Mouse (Mus musculus) right cerebral cortex, postnatal 36 days (tissue): ENCODE data around the gene Spocd1.

ENCODE experiments used
- DNase-seq, 2 experiments: peaks; one replicate each; pipeline ENCODE4 v3.0.0; 2022; ENCODE audit warnings: low spot score in 2 of 2, mixed read lengths in 1 of 2

The Spocd1 gene

DNA sequence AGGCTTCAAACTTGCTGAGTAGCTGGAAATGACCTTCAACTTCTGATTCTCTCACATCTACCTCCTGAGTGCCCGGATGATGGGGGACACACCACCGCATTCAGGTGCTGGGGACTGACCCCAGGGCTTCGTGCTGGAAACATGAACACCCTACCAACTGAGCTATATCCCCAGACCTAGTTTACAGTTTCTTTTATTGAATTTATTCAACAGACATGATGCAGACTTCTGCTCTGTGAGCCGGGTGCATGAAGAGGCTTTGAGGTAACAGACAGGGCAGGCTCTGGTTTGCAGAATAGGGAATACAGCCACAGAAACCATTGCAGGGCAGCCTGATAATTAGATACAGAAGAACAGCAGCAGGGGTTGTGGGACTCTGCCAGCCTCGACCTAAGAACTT, 10.6 kb upstream of the Spocd1 start:
- DNase-seq: no peak

DNA sequence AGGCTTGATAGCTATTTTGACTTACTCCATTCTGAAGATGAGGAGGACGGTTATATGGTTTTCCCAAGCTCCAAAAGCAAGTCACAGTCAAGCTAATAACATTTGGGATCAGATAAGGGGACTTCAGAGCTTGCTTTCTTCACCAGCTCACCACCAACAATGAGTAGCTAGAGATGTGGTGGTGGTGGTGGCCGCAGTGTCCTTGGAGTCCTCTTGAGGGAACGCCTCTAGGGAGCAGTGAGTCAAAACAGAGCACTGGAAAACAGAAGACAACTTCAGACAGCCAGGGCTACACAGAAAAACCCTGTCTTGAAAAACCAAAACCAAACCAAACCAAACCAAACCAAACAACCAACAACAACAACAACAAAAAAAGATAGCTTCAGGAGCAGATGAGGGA, 10.1 kb upstream of the Spocd1 start:
- no peak for DNase-seq

DNA sequence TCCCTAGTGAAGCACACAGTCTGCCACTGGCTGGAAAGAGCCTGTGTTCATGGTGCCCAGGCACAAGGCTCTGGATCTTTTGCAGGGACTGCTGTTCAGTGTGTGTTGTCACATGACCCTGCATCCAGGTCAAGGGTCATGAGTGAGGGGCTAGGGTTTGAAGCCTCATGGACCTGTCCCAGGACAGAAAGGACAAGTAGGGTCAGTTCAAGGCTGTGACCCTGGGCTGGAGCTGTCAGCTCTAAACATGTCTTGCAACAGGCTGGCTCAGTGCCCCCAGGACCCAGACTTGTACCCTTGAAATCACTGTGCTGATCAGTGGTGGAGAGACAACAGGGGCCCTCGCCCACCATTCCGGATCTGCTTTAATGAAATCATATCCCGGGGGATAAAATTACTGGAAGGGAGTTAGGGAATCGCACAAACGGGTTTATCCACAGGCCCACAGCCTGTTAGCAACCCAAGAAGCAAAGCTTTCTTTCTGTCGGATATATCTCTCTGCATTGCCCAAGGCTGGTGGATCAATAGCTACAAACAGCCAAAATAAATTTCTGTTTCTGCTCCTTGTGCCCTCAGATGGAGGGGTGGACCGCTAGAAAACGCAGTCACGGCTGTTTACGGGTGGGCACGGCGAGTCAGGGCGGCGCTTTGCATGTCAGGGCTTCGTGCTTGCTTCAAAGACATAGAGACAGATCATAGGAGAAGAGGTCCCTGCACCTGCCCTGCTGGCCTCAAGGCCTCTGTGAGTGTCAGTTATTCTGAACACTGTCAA, 8.3 kb upstream of the Spocd1 start:
- DNase-seq: no peak

DNA sequence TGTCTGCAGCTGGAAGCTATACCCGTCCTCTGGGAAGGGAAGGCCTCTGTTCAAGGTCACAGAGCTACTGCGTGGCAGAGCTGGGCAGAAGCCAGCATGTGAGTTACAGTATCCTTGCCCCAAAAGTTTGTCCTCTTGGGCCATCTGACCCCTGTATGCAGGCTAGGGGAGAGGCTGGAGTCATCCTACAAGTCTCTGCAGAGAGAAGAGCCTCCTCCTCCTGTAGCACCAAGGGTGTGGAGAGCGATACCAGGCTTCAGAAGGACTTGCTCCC, 7.8 kb upstream of the Spocd1 start:
- no peak for DNase-seq

DNA sequence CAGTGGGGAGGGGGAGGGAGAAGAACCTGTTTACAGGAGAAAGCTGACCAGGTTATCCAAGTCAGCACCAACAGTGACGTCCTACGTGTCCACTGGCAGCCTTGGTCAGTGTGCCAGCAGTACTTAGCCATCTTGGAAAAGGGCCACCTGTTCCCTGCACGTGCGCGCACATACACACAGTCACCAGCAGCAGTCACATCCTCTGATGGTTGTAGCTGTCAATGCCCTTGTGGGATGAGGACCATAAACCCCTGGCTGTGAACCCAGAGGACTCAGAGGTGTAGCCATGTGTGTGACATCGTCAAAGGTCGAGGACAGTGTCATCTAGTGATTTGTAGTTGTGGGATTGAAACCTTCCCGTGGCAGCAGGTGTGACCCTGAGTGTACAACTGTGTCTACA, 4.9 kb upstream of the Spocd1 start:
- no peak for DNase-seq

DNA sequence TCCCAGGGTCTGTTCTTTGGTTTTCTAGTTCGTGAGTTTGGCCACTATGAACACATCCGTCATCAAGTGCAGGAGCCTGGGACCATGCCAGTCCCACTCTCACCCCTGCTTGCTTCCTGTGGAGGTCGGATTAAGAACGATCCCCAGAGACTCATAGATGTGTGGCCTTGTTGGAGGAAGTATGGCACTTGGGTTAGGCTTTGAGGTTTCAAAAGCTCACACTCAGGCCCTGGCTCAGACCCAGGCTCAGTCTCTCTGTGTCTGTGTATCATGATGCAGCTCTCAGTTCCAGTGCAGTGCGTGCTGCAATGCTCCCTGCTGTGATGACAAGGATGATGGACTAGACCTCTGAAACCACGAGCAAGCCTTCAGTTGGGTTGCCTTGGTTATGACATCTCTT, 4.4 kb upstream of the Spocd1 start:
- no peak for DNase-seq

DNA sequence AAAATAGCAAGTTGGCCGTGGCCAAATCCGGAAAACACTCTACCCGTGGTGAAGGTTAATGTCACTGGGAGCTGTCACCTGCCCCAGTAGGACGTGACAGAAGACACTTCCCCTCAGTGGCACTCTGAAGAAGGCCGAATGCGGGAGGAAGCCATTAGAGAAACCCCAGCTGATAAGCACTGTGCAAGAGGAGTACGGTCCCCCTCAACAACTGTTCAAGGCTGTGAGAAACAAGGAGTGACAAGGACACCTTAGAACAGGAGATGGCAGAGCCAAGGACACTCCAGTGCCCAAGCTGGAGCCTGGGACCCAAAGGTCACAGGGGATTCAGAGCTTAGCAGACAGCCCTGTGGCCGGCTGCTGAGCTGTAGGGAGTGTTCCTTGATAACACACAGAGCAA, 2.5 kb upstream of the Spocd1 start:
- DNase-seq: no peak

DNA sequence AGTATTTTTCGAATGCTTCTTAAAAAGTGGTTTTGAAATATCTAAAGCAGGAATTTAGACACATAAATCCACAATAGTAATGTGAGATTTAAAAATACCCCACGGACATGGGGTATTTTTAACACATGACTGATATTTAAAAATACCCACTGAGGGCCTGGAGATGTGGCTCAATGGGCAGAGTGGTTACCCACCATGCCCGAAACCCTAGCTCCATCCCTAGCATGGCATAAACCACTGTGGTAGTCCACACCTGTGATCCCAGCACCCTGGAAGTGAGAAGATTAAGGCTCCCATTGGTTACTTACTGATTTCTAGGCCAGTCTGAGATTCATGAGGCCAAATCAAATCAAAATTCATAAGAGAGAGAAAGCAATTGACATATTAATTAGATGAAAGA, 2.0 kb upstream of the Spocd1 start:
- DNase-seq: no peak

DNA sequence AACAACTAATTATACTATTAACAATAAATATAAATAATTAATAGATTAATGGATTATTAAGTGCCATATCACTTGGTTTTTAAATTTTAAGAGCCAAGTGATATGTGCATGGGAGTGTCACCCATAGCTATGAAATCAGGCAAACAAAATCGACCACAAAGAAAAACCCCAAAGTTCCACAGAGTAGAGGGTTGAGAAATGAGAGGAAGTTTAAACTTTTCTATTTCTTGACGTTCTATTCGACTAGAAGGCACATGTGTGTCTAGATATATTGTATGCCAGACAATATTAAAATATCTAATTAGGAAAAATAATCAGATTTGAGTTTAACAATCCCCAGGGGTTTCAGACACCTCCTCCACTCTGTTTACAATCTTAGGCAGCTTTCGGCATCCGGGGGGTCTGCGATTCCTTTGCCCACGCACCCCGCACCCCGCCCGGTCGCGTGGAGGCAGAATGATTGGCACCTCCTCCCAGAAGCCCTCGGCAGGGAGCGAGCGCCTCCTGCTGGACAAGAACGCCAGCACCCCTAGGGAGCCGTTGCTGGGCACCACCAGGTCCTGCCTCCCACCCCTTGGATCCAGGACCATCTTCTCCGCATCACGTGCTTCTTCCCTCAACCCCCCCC, 811 bp upstream of the Spocd1 start:
- peak; percentile 39 to 49 for DNase-seq

DNA sequence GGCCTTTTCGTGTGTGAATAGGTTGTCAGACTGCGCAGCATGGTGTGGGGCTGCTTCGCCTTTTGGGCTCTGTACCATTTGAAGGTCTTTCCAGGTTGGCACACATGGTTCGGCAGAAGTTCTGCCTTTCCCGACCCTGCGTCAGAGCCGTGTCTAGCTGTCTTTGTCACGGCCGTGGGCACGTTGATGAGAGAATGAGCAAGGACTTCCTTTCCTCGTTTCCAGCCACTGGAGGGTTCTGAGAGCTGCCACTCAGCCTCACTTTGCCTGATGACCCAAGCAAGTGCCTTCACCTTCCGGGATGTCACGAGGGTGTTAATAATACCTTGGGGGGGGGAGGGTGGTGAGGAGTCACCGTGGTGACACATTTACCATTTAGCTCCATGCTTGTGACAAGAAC, 4.6 kb downstream of the Spocd1 start:
- DNase-seq: no peak

DNA sequence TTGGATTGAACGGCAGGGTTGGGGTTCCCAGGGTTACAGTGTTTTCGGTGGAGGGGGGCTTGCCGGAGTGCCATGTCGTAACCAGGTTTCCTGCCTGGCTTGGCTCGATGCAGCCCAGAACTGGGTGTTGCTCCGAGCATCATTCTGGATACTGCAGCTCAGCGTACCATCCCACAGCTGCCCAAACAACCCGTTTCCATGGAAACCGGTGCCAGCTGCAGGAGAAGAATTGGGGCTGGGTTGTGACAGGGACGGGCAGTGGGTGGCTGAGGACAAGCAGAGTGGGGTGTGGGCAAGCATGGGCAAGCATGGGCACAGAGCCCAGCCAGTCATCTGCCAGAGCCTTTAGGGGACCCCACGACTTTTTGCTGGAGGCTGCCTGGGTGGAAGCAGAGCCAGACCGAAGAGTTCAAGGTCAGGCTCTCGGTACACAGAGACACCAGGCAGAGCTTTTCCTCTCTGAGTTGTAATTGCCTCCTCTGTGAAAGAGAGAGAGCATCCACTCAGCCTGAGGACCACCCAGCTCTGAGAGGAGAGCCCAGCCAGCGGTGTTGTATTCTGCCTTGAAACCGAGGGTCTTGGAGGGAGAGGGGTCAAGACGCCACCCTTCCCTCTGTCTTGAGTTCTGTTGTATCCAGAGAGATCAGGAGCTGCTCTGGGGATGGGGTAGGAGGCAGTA, 5.3 kb downstream of the Spocd1 start:
- DNase-seq: peak; percentile 56 to 71

DNA sequence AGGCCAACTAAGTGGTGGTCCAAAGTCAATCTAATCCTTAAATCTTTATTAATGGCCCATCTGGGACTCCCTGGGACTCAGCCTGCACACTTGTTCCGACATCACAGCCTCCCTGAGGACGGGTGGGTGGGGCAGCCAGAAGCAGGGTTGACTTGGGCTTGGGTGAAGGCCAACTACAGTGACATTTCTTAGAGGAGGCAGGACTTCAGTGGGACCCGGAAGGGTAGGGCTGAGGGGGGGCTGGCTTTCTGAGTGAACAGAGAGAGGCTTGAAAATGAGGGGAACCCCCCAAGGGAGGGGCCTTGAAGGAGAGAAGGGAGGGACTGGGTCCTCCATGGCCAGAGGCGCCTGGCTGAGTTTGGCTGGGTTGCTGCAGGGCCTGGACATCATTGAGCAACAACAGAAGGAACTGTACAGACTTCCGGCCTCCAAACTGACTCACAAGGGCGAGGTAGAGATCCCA, 22.3 kb downstream of the Spocd1 start:
- no peak for DNase-seq

DNA sequence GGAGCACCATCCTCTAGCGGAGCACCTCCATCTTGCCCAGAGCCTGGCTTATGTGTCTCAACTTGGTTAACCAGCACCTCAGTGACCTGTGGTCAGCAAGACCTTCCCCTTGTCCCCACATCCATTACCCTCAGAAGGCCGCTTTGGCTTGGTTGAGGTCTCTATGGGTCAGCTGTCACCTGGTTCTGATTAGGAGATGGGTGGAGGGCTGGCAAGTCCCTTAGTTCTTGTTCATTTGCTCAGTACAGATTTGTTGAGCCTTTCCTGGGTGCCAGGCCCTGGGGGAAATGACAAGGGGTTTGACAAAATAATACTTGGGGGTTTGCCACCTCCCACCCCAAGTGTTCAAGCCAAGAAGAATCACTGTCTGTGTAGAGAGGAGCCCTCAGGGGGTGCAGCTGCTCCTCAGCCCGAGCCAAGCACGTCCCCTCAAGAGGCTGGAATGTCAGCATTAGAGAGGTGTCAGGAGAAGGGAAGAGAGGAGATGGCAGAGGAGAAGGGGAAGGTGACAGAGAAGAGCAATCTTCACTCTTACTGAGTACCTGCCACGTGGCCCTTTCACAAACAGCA, 23.3 kb downstream of the Spocd1 start:
- no peak for DNase-seq

DNA sequence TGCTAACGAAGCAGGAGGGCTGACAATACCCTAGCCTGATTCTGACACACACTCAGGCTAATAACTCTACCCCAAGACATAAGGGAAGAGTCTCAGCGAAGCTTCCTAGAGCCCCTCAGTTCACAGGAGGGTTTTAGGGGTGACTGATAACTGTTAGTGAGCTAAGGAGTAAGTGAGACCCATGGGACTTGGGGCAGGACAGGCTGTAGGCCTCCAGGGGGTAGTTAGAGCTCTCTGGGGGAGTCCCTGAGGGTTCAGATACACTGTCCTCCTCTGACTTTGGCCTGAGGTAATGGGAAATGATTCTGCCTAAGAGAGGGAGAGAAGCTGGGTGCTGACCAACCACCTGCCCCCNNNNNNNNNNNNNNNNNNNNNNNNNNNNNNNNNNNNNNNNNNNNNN, 25.5 kb downstream of the Spocd1 start:
- no peak for DNase-seq

DNA sequence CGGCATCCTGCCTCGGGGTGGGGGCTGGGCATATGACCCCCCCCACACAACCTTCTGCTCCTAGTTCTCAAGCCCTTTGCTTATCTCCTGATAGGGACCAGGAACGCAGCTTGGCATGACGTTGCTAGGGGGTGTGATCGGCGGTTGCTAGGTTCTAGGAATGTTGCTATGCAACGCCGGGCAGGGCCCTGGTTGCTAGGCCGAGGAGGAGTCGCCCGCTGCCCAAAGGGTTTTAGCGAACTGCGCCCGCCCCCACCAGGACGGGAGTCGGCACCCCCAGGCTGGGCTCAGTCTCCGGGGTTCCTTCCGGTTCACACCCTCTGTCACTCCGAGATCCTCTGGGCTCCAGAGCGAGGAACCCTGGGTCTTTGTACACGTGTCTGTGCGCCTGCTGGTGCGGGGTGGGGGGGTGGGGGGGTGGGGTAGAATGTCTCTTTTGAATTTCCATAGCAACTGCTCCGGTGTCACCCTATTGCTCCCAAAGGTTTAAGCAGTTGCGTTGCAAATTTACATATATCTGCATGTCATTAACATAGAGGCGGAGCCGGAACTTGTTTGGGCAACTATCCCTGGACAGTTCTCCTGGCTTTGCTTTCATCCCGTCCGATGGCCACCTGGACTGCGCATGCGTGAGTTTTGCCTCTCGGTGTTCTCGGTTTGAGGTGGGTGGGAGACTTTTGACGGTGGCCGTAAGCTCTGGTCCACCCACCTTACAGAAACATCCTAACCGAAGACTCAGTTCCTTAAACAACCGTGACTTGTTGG, 31.3 kb downstream of the Spocd1 start:
- peak; percentile 85 to 87 for DNase-seq

DNA sequence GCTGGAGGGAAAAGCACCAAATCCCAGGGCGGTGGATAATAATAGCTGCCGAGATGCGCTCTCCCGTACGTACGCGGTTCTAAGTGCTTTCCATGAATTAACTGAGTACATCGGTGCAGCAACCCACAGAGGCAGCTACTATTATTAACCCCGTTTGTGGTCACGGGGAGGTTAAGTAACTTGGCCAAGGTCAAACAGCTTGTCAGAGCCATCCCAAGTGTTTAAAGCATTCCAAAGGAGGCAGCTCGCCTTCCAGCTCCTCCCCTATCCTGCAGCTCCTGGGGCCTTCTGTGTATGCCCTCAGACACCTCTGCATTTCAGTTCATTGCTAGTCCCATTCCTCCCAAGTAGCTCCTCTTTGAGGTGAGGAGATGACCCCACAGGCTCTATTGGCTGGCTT, 36.2 kb downstream of the Spocd1 start:
- DNase-seq: no peak

DNA sequence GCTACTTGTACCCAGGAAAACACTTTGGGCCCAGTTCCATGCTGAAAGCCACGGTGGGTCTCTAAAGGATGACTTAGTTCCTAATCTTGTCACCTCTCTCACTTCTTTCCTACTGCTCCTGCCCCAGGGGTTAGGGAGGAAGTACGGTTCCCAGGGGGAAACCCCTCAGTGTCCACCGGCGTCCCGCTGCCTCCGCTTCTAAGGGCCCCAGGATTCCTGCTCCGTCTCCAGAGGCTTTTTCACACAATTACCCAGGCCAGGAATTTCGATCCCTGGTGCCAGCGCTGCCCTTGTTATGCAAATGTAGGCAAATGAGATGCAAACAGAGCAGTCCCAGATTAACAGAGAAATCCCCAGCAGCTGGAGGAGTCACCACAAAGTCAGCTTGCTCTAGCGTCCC, 37.2 kb downstream of the Spocd1 start:
- no peak for DNase-seq

DNA sequence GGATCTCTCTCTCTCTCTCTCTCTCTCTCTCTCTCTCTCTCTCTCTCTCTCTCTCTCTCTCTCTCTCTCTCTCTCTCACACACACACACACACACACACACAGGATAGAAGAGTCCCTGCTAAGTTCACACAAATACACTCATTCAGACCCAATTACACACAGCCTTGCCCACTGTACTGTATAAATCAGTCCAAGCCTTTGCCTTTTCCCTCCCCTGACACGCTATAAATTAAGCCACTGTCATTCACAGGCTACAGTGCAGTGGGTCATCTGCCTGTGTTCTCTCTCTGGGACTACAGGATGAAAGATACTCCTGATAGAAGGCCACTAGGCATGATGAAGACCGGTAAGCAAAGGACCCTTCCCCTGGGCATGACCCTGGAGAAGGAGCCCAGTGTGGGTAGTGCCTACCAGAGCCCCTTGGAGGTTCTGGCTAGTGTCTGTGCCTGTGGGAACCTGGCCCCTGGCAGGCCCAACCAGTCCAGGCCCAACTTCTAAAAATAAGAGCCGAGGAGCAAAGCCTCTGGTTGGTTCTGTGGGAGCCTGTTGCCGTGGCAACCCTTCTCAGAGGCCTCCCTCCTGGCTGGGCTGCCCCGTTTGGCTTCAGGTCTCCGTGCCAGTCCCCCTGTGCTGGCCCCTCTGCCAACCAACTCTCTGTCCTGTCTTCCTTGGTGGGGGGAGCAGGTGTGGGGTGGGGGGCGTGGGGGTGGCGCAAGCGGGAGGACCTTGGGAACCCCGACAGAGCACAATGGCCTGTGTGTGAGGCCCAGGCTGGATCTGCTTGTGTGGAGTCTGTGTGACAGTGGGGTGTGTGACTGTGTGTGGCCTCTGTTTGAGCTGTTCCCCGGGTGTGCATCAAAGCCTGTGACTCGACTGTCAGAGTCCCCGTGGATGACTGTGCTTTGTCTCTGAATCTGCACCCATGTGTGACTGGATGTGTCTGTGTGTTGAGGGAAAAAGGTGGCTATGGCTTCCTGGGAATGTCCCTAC, 38.3 kb downstream of the Spocd1 start:
- DNase-seq: peak; percentile 72 to 78

DNA sequence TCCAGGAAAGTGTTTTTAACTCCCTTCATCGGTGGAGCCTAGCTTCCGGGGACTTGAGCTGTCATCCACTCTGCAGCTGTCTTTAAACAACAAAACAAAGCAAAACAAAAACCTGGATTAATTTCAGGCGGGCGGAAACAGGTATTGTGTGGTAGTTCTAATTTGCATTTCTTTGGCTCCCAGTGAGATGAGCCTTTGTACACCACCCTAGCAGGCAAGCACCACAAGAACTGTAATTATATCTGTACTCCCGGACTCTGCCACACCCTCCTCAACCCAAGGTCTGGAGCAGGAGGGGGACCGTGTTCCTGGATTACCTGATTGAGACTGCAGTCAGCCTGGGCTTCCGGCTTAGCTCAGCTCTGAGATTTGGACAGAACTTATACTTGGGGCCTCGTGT, 41.1 kb downstream of the Spocd1 start:
- no peak for DNase-seq

DNA sequence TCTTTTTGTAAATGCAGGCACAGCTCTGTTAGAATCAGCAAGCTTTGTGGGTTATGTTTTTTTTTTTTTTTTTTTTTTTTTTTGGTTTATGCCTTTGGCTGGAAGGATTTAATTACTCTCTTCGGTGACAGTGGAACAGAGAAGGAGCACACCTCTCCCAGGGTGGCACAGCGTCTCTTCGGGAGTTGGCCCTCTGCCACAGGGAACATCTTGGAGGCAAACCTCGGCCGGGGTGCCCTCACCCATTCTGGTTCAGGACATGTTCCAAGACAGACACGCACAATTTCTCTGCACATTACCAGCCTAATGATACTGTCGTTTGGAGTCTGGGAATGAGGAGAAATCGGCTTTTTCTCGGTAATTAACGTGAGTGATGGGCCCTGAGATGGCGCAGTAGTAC, 41.8 kb downstream of the Spocd1 start:
- DNase-seq: no peak

DNA sequence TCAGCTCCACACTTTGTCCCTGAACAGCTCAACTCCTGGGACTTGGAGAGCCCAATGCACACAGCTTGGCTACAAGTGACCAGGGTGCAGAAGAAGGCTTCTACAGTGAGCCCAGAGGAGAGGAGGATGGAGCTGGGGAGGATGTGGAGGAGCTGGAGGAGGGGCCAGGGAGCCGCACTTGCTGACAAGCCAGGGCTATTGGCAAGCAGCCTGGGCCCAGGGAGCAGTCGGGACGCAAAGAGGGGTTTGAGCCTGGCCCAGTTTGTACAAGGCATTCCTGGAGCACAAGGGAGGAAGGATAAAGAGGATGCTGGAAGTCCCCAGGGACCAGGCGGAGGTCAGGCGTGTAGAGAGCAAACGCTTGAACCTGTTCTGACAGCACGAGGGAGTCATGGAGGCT, 42.9 kb downstream of the Spocd1 start:
- DNase-seq: no peak
